Mouse (Mus musculus) heart, embryonic 13.5 days (tissue): Measurements from ENCODE around the gene Polr3gl. TPM values are rescaled to one million over a fixed set of nuclear protein-coding genes. Genes with fewer than 3 reads are reported as not detected.

Experiments used
- ATAC-seq: fragments of 200-750 bp; cut with Nextera tagmentation; 2 replicates; pipeline ENCODE4 v1.8.0; 2017; ENCODE audit warnings: moderate TSS enrichment; ENCODE audit not compliant: insufficient number of reproducible peaks, low FRiP score, low TSS enrichment; ENCODE audit errors: extremely low read depth
- H3K27ac ChIP-seq: fragments of 300-500 bp; sonication (generic); replicated peaks from 2 replicates; pipeline ENCODE4 v1.5.1; 2015; ENCODE audit warnings: moderate library complexity, mild to moderate bottlenecking, inconsistent platforms
- H3K27me3 ChIP-seq: fragments of 300-500 bp; sonication (generic); replicated peaks from 2 replicates; pipeline ENCODE4 v1.6.1; 2015; ENCODE audit warnings: mild to moderate bottlenecking, inconsistent platforms
- H3K36me3 ChIP-seq: fragments of 300-500 bp; sonication (generic); 2 replicates; pipeline ENCODE4 v1.6.1; 2015; ENCODE audit warnings: mild to moderate bottlenecking, inconsistent platforms
- H3K4me1 ChIP-seq: fragments of 300-500 bp; sonication (generic); 2 replicates; pipeline ENCODE4 v1.6.1; 2015; ENCODE audit warnings: inconsistent platforms
- H3K4me2 ChIP-seq: fragments of 300-500 bp; sonication (generic); 2 replicates; pipeline ENCODE4 v1.6.1; 2015; ENCODE audit warnings: inconsistent platforms, mild to moderate bottlenecking, moderate library complexity
- H3K4me3 ChIP-seq: fragments of 300-500 bp; sonication (generic); 2 replicates; pipeline ENCODE4 v1.5.1; 2015; ENCODE audit warnings: moderate library complexity, mild to moderate bottlenecking, inconsistent platforms
- H3K9ac ChIP-seq: fragments of 300-500 bp; sonication (generic); 2 replicates; pipeline ENCODE4 v1.6.1; 2015; ENCODE audit warnings: inconsistent platforms, mild to moderate bottlenecking, moderate library complexity
- H3K9me3 ChIP-seq: fragments of 300-500 bp; sonication (generic); 2 replicates; pipeline ENCODE4 v1.6.1; 2016; ENCODE audit warnings: inconsistent platforms
- WGBS: fragments of 180-500 bp; shearing (Covaris S2); methylation state at CpG from one replicate; pipeline ENCODE4 v1.1.7; 2015; ENCODE audit warnings: mixed read lengths; 5-methylcytosine and 5-hydroxymethylcytosine counted together
- polyA plus RNA-seq: library from polyadenylated mRNA; unstranded; fragments of >200 nt; fragmentation: Nextera tagmentation; extraction: Ambion mirVana; gene quantifications from 2 replicates; pipeline ENCODE4 v1.2.1, GENCODE M21; 2015

The Polr3gl gene
- polyA plus RNA-seq, 1 experiment from 2014 or later = 33.5 TPM

- Histone ChIP-seq H3K9ac (peak overlapping the region; percentile 69; the same call in 1 of the 2 replicates), H3K4me3 (no peak overlapping the region), H3K36me3 (no peaks in the 10 kb centered on the region), H3K4me1 (peaks cover 64% of the 10 kb centered on the region), H3K9me3 (no peaks in the 10 kb centered on the region), H3K27me3 (no peaks in the 10 kb centered on the region), H3K4me2 (no peak overlapping the region), H3K27ac (0 out of 2 replicates have a peak overlapping the region, but pooled peaks have one; percentile 37)
- ATAC-seq = no peak
- 62% methylated on average over 7 of the region's 7 CpGs for WGBS
Measured at GRCm38 (mm10) chr3:96551890-96552289, 42.1 kb downstream of the Polr3gl start.

GRCm38 (mm10) chr3:96551203-96551602 lies 42.8 kb downstream of the Polr3gl start:
- peak overlapping the region; percentile 12; the same call in 1 of the 2 replicates for H3K4me2 ChIP-seq
- no peaks in the 10 kb centered on the region for H3K9me3 ChIP-seq
- peaks cover 62% of the 10 kb centered on the region for H3K4me1 ChIP-seq
- 15% methylated on average over 8 of the region's 8 CpGs for WGBS
- no peak for ATAC-seq
- no peaks in the 10 kb centered on the region for H3K36me3 ChIP-seq
- H3K27me3 ChIP-seq = no peaks in the 10 kb centered on the region
- peak overlapping the region; percentile 69 for H3K9ac ChIP-seq
- 0 out of 2 replicates have a peak overlapping the region, but pooled peaks have one; percentile 37 for H3K27ac ChIP-seq
- no peak overlapping the region for H3K4me3 ChIP-seq

DNA sequence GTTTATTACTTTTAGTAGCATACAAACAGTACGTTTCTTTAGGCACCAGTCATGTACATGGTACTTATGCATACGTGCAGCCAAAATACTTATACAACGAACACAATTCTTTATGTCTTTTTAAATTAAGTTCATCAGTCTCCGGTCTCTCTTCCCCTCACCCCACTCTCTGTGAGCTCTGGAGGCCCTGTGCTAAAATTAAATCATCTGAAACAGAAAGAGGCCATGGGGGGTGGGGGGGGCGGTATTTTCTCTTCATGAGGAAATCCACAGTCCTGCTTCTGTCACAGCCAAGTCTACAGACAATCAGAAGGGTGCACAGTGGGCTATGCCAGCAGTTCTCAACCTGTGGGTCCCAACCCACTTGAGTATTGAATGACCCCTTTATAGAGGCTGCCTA lies 44.6 kb downstream of the Polr3gl start:
- peak overlapping the region; percentile 4; the same call in 1 of the 2 replicates for H3K4me2 ChIP-seq
- H3K36me3 ChIP-seq = no peaks in the 10 kb centered on the region
- H3K4me1 ChIP-seq = peaks cover 44% of the 10 kb centered on the region
- H3K9ac ChIP-seq = peak overlapping the region; percentile 17; the same call in 1 of the 2 replicates
- ATAC-seq = no peak
- H3K27me3 ChIP-seq = no peaks in the 10 kb centered on the region
- H3K4me3 ChIP-seq = no peak overlapping the region
- peak overlapping the region; percentile 51 for H3K27ac ChIP-seq
- WGBS = 60% methylated on average over 5 of the region's 5 CpGs
- no peaks in the 10 kb centered on the region for H3K9me3 ChIP-seq

GRCm38 (mm10) chr3:96548824-96549223 lies 45.2 kb downstream of the Polr3gl start:
- Histone ChIP-seq H3K4me3 (no peak overlapping the region), H3K36me3 (no peaks in the 10 kb centered on the region), H3K4me2 (no peak overlapping the region), H3K4me1 (peaks cover 40% of the 10 kb centered on the region), H3K9ac (no peak overlapping the region), H3K9me3 (no peaks in the 10 kb centered on the region), H3K27ac (0 out of 2 replicates have a peak overlapping the region, but pooled peaks have one; percentile 51), H3K27me3 (no peaks in the 10 kb centered on the region)
- 77% methylated on average over 7 of the region's 7 CpGs for WGBS
- no peak for ATAC-seq

- no peak overlapping the region for H3K27ac ChIP-seq
- WGBS = 10% methylated on average over 14 of the region's 14 CpGs
- no peaks in the 10 kb centered on the region for H3K9me3 ChIP-seq
- ATAC-seq = no peak
- 0 out of 2 replicates have a peak overlapping the region, but pooled peaks have one; percentile 15 for H3K4me3 ChIP-seq
- H3K27me3 ChIP-seq = peaks cover 9% of the 10 kb centered on the region; the same call in 1 of the 2 replicates
- peaks cover 40% of the 10 kb centered on the region for H3K4me1 ChIP-seq
- no peak overlapping the region; the same call in 1 of the 2 replicates for H3K9ac ChIP-seq
- no peaks in the 10 kb centered on the region for H3K36me3 ChIP-seq
- peak overlapping the region; percentile 58 for H3K4me2 ChIP-seq
Measured at GRCm38 (mm10) chr3:96547389-96547960, 46.5 kb downstream of the Polr3gl start.

- no peak overlapping the region for H3K27ac ChIP-seq
- H3K4me2 ChIP-seq = peak overlapping the region; percentile 27; the same call in 1 of the 2 replicates
- no peak overlapping the region for H3K9ac ChIP-seq
- no peaks in the 10 kb centered on the region for H3K36me3 ChIP-seq
- peaks cover 9% of the 10 kb centered on the region; the same call in 1 of the 2 replicates for H3K27me3 ChIP-seq
- H3K4me3 ChIP-seq = no peak overlapping the region
- H3K4me1 ChIP-seq = peaks cover 37% of the 10 kb centered on the region
- ATAC-seq = no peak
- no peaks in the 10 kb centered on the region for H3K9me3 ChIP-seq
- 46% methylated on average over 4 of the region's 4 CpGs for WGBS
Measured at GRCm38 (mm10) chr3:96546880-96547279, 47.1 kb downstream of the Polr3gl start.

- Histone ChIP-seq H3K27me3 (peaks cover 12% of the 10 kb centered on the region), H3K9ac (no peak overlapping the region), H3K4me3 (no peak overlapping the region), H3K36me3 (no peaks in the 10 kb centered on the region), H3K9me3 (no peaks in the 10 kb centered on the region), H3K27ac (no peak overlapping the region), H3K4me1 (peaks cover 24% of the 10 kb centered on the region), H3K4me2 (no peak overlapping the region)
- ATAC-seq = no peak
- WGBS = 45% methylated on average over 1 of the region's 1 CpGs
Measured at GRCm38 (mm10) chr3:96545565-96545964, 48.4 kb downstream of the Polr3gl start.

DNA sequence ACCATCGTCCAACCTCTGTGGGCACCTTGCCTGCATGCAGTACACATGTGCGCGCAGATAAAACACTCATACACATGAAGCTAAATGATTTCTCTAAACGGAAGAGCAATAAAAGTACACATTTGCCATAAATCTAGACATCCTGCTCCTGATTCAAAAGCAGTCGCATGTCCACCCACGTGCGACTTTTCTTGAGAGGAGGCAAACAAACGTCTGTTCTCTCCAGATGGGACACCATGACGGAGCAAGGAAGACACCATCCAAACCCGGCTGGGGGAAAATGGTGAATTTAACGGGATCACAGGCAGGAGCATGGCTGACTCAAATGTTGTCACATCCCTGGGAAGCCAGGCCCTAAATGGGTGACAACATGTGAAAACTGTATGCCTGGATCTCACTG lies 50.6 kb downstream of the Polr3gl start:
- H3K9me3 ChIP-seq = no peaks in the 10 kb centered on the region
- H3K9ac ChIP-seq = no peak overlapping the region
- no peak for ATAC-seq
- H3K4me3 ChIP-seq = no peak overlapping the region
- WGBS = 80% methylated on average over 11 of the region's 11 CpGs
- H3K4me2 ChIP-seq = no peak overlapping the region
- H3K4me1 ChIP-seq = peaks cover 5% of the 10 kb centered on the region; the same call in 1 of the 2 replicates
- H3K27ac ChIP-seq = no peak overlapping the region
- peaks cover 12% of the 10 kb centered on the region for H3K27me3 ChIP-seq
- H3K36me3 ChIP-seq = no peaks in the 10 kb centered on the region

DNA sequence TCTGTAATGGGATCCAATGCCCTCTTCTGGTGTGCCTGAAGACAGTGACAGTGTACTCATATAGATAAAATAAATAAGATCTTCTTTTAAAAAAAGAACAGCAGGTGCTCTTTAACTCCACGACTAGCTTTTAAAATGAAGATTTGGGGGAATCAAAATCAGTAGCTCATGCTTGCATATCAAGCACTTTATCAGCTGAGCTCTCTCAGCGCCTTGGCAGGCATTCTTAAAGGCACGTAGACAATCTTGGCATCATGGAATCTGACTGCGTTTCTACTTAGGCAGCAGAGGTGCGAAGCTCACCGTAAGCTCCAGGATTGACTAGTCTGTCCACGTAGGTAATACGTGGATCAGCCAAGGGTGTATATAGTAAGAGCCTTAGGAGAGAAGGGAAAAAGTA lies 51.4 kb downstream of the Polr3gl start:
- Histone ChIP-seq H3K27me3 (peaks cover 12% of the 10 kb centered on the region), H3K4me1 (peaks cover under 1% of the 10 kb centered on the region; the same call in 1 of the 2 replicates), H3K9ac (no peak overlapping the region), H3K9me3 (no peaks in the 10 kb centered on the region), H3K27ac (no peak overlapping the region), H3K36me3 (no peaks in the 10 kb centered on the region), H3K4me3 (no peak overlapping the region), H3K4me2 (no peak overlapping the region)
- 58% methylated on average over 8 of the region's 8 CpGs for WGBS
- no peak for ATAC-seq

- Histone ChIP-seq H3K9ac (peak overlapping the region; percentile 63; the same call in 1 of the 2 replicates), H3K27me3 (peaks cover 12% of the 10 kb centered on the region), H3K27ac (no peak overlapping the region), H3K4me3 (no peak overlapping the region), H3K4me1 (no peaks in the 10 kb centered on the region), H3K9me3 (no peaks in the 10 kb centered on the region), H3K36me3 (no peaks in the 10 kb centered on the region), H3K4me2 (no peak overlapping the region)
- no peak for ATAC-seq
- 19% methylated on average over 14 of the region's 14 CpGs for WGBS
Measured at GRCm38 (mm10) chr3:96541328-96542078, 52.5 kb downstream of the Polr3gl start.

GRCm38 (mm10) chr3:96540740-96541139 lies 53.2 kb downstream of the Polr3gl start:
- WGBS = 37% methylated on average over 6 of the region's 6 CpGs
- peaks cover 12% of the 10 kb centered on the region for H3K27me3 ChIP-seq

More at GRCm38 (mm10) chr3:96540740-96541139, 53.2 kb downstream of the Polr3gl start:
- Histone ChIP-seq H3K4me1 (no peaks in the 10 kb centered on the region), H3K9me3 (no peaks in the 10 kb centered on the region), H3K9ac (no peak overlapping the region), H3K27ac (no peak overlapping the region), H3K36me3 (no peaks in the 10 kb centered on the region), H3K4me2 (no peak overlapping the region), H3K4me3 (no peak overlapping the region)
- no peak for ATAC-seq
